Mouse (Mus musculus): ENCODE data around the gene Gm3417. TPM values are rescaled to one million over a fixed set of nuclear protein-coding genes. Genes with fewer than 3 reads are reported as not detected.
"Not testable (repeated sequence)": the region's sequence is repeated elsewhere in the genome, so short reads cannot be mapped to it uniquely, and the experiment has no call there.

Gene Gm3417
- polyA plus RNA-seq, 1 experiment from 2014 or later = 2.2 TPM

GRCm38 (mm10) chr17:14959979-14960378 is 18.6 kb downstream of the Gm3417 start:
- DNase-seq (ENCODE audit: low spot score) = peak; percentile 16

GRCm38 (mm10) chr17:14958686-14959327 is 19.8 kb downstream of the Gm3417 start:
- DNase-seq (ENCODE audit: low spot score) = peak; percentile 46

GRCm38 (mm10) chr17:14953452-14953851 is 25.1 kb downstream of the Gm3417 start:
- DNase-seq (ENCODE audit: low spot score) = no peak

GRCm38 (mm10) chr17:14949161-14949827 is 29.3 kb downstream of the Gm3417 start:
- DNase-seq (ENCODE audit: low spot score) = no peak

GRCm38 (mm10) chr17:14944551-14944950 is 34.0 kb downstream of the Gm3417 start:
- DNase-seq (ENCODE audit: low spot score) = no peak

GRCm38 (mm10) chr17:14943729-14944059 is 34.9 kb downstream of the Gm3417 start:
- DNase-seq (ENCODE audit: low spot score) = peak; percentile 5

GRCm38 (mm10) chr17:14943009-14943728 is 35.4 kb downstream of the Gm3417 start, which contains the start of the genes Wdr27 and 1600012H06Rik:
Gene Wdr27 (minus strand): TSS chr17:14943158.
Gene 1600012H06Rik (plus strand): TSS chr17:14943184.
- peak; percentile 99 for DNase-seq (ENCODE audit: low spot score)

- DNase-seq (ENCODE audit: low spot score) = not testable (repeated sequence)
Observed at GRCm38 (mm10) chr17:14942181-14942580, 36.4 kb downstream of the Gm3417 start.

- DNase-seq (ENCODE audit: low spot score) = no peak
Observed at GRCm38 (mm10) chr17:14935841-14936605, 42.6 kb downstream of the Gm3417 start.

- DNase-seq (ENCODE audit: low spot score) = not testable (repeated sequence)
Observed at GRCm38 (mm10) chr17:14935280-14935679, 43.3 kb downstream of the Gm3417 start.

- no peak for DNase-seq (ENCODE audit: low spot score)
Observed at GRCm38 (mm10) chr17:14931469-14931868, 47.1 kb downstream of the Gm3417 start.

- DNase-seq (ENCODE audit: low spot score) = no peak
Observed at GRCm38 (mm10) chr17:14930697-14931096, 47.9 kb downstream of the Gm3417 start.

- no peak for DNase-seq (ENCODE audit: low spot score)
Observed at GRCm38 (mm10) chr17:14928631-14929030, 50.0 kb downstream of the Gm3417 start.

GRCm38 (mm10) chr17:14927644-14928218 is 50.9 kb downstream of the Gm3417 start:
- no peak for DNase-seq (ENCODE audit: low spot score)

- peak; percentile 10 for DNase-seq (ENCODE audit: low spot score)
Observed at GRCm38 (mm10) chr17:14921582-14921981, 57.0 kb downstream of the Gm3417 start.

- DNase-seq (ENCODE audit: low spot score) = no peak
Observed at GRCm38 (mm10) chr17:14917866-14918265, 60.7 kb downstream of the Gm3417 start.

- no peak for DNase-seq (ENCODE audit: low spot score)
Observed at GRCm38 (mm10) chr17:14914401-14914800, 64.2 kb downstream of the Gm3417 start.
